ENCODE assay signal across 8 mouse cellular contexts in the genomic region with DNA sequence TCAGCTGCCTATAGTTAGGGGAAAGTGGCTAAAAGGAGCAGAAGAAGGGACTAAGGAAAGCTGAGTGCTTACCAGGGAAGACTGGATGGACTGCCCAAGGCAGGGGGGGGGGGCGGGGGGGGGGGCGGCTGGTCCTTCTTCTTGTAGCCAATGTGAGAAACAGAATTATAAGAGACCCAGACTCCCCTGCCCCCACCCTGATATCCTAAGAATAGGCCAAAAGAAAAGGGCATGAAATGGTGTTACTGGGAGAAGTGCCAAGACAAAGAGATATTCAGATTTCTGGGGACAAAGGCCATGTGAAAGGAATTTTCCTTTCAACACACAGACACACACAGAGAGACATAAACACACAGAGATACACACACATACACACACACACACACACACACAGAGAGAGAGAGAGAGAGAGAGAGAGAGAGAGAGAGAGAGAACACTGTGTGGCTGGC.
A peak's percentile ranks its signal among the peaks of the same experiment; 100 is the strongest.
DNase-seq lines count a peak whose midpoint lies in the region; ATAC-seq and TF ChIP-seq lines count a peak whose summit lies in the region.

No protein-coding gene starts in this region.

- H3K4me2 ChIP-seq in hindbrain, embryonic 11.5 days (replicated peaks; ENCODE audit: low read depth, low read length), result no peak overlapping the region
- H3K4me2 ChIP-seq in limb, embryonic 14.5 days (replicated peaks; ENCODE audit: low read depth, low read length, severe bottlenecking), result no peak overlapping the region

- H3K27ac ChIP-seq in hindbrain, embryonic 11.5 days (ENCODE audit: low read depth, low read length), result peak overlapping the region; percentile 33; the same call in 1 of the 2 replicates
- H3K27ac ChIP-seq in limb, embryonic 14.5 days (replicated peaks; ENCODE audit: low read depth, low read length), result peak overlapping the region; percentile 64; the same call in 1 of the 2 replicates
- peak overlapping the region; percentile 51; the same call in 1 of the 2 replicates for H3K27ac ChIP-seq in small intestine, adult 2 months (ENCODE audit: insufficient read depth, low read depth, low read length)

- peak; percentile 50 for DNase-seq in adrenal gland, postnatal 10 days
- DNase-seq in embryo, embryonic 10.5 days (ENCODE audit: low spot score), result peak; percentile 42
- DNase-seq in hindbrain, embryonic 11.5 days (ENCODE audit: low spot score), result peak; percentile 44
- peak; percentile 39 for DNase-seq in limb, embryonic 14.5 days (ENCODE audit: low spot score)
- no peak for DNase-seq in gastrocnemius, adult 8-10 months (ENCODE audit: low spot score in 2 of 2)
- DNase-seq in layer of hippocampus, adult 18-20 months (ENCODE audit: low spot score in 2 of 2), result no peak

- no peak overlapping the region for H3K9ac ChIP-seq in hindbrain, embryonic 11.5 days (ENCODE audit: low read depth, low read length)
- no peak overlapping the region for H3K9ac ChIP-seq in limb, embryonic 14.5 days (ENCODE audit: low read depth, low read length, severe bottlenecking)

- H3K4me3 ChIP-seq in hindbrain, embryonic 11.5 days (ENCODE audit: low read depth, low read length), result no peak overlapping the region
- H3K4me3 ChIP-seq in limb, embryonic 14.5 days (replicated peaks; ENCODE audit: low read length), result no peak overlapping the region
- H3K4me3 ChIP-seq in small intestine, adult 2 months (ENCODE audit: low read depth, low read length), result no peak overlapping the region

- no peaks in the 10 kb centered on the region; the same call in 1 of the 2 replicates for H3K4me1 ChIP-seq in hindbrain, embryonic 11.5 days (replicated peaks; ENCODE audit: control insufficient read depth, insufficient read depth, low read length)
- H3K4me1 ChIP-seq in limb, embryonic 14.5 days (ENCODE audit: control insufficient read depth, insufficient read depth, low read length), result peaks cover 12% of the 10 kb centered on the region
- H3K4me1 ChIP-seq in small intestine, adult 2 months (ENCODE audit: control insufficient read depth, insufficient read depth, insufficient read length, low read length), result peaks cover 5% of the 10 kb centered on the region; the same call in 1 of the 2 replicates

- TF ChIP-seq POLR2A in limb, embryonic 14.5 days (IDR thresholded peaks at IDR 0.05; ENCODE audit: borderline replicate concordance, extremely low read depth, insufficient read depth, insufficient read length), result no peak
- no peak for TF ChIP-seq POLR2A in small intestine, adult 2 months (IDR thresholded peaks at IDR 0.05; ENCODE audit: low read depth, low read length)

- 27% methylated on average over 2 of the region's 2 CpGs for WGBS in hindbrain, embryonic 11.5 days
- WGBS in limb, embryonic 14.5 days, result 0% methylated on average over 1 of the region's 2 CpGs
- WGBS in small intestine, adult 2 months, result 11% methylated on average over 2 of the region's 2 CpGs

- no peaks in the 10 kb centered on the region for H3K27me3 ChIP-seq in hindbrain, embryonic 11.5 days (ENCODE audit: control insufficient read depth, insufficient read depth, low read length)
- no peaks in the 10 kb centered on the region for H3K27me3 ChIP-seq in limb, embryonic 14.5 days (ENCODE audit: control insufficient read depth, insufficient read depth, low read length)
- no peaks in the 10 kb centered on the region for H3K27me3 ChIP-seq in small intestine, adult 2 months (ENCODE audit: control insufficient read depth, insufficient read depth, low read length)

- H3K36me3 ChIP-seq in hindbrain, embryonic 11.5 days (ENCODE audit: control insufficient read depth, insufficient read depth, low read length), result no peaks in the 10 kb centered on the region
- no peaks in the 10 kb centered on the region for H3K36me3 ChIP-seq in limb, embryonic 14.5 days (ENCODE audit: control insufficient read depth, insufficient read depth, low read length)
- H3K36me3 ChIP-seq in small intestine, adult 2 months (ENCODE audit: control insufficient read depth, insufficient read depth, low read length), result no peaks in the 10 kb centered on the region

- peak; percentile 83 for ATAC-seq in hindbrain, embryonic 11.5 days (ENCODE audit: low FRiP score)
- peak; percentile 66 for ATAC-seq in limb, embryonic 14.5 days (ENCODE audit: low FRiP score, low read depth)
- no peak for ATAC-seq in activated CD4-positive, CD25-positive, alpha-beta regulatory T cell, adult 4 months

- no peaks in the 10 kb centered on the region for H3K9me3 ChIP-seq in hindbrain, embryonic 11.5 days (ENCODE audit: control insufficient read depth, low read length)
- H3K9me3 ChIP-seq in limb, embryonic 14.5 days (ENCODE audit: control insufficient read depth, low read length), result no peaks in the 10 kb centered on the region

- TF ChIP-seq CTCF in small intestine, adult 2 months (IDR thresholded peaks at IDR 0.05; ENCODE audit: extremely low read depth, insufficient read length, insufficient replicate concordance, low read depth, low read length), result no peak

Comparison
In these comparisons a context has a peak if more than half of its experiments do, and no peak if none do; other contexts are left out.
1. DNase-seq: peak in adrenal gland, postnatal 10 days (single experiment), embryo, embryonic 10.5 days (single experiment), hindbrain, embryonic 11.5 days (single experiment) and limb, embryonic 14.5 days (single experiment); none in gastrocnemius, adult 8-10 months (0 of 2) and layer of hippocampus, adult 18-20 months (0 of 2).
2. Peak in every context shown above with its lines, with median percentiles within 50 percentile points of each other: H3K27ac ChIP-seq.